Mouse (Mus musculus): ENCODE results near the gene Gna15.
A peak's percentile ranks its signal among the peaks of the same experiment; 100 is the strongest.

Gna15 gene

GRCm38 (mm10) chr10:81524051-81524605, at the start of gene Gna15:
TSS of gene Gna15 (minus strand) at chr10:81524225.
- no peak for DNase-seq (ENCODE audit: low spot score)

- DNase-seq (ENCODE audit: low spot score) = no peak
These were observed 49.0 kb upstream of the Gna15 start for GRCm38 (mm10) chr10:81572975-81573374.

DNA sequence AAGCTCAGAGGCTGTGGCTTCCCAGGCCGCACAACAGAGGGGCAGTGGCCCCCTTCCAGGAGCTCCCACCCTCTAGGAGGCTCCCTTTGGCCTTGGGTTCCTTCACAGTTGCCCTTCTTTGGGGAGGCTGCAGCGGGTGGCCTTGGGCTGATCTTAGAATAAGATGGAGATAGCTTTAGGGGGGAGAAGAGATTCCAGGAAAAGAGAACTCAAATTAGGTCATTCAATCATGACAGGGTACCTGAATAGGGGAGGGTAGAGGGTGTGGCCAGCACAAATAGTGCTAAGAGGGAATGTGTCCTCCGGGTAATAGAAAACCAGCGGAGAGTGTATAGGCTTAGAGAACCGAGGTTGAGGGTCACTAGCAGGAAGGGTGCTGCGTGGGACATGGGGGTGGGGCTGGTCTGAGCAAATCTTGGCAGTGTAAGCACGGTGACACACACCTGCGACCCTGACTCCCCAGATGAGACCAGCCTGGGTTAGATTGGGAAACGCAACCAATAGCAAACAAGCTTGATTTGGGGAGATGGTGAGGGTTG, 48.2 kb upstream of the Gna15 start:
- no peak for DNase-seq (ENCODE audit: low spot score)

- DNase-seq (ENCODE audit: low spot score) = peak; percentile 99
These were observed 47.5 kb upstream of the Gna15 start for GRCm38 (mm10) chr10:81571501-81571876.

DNA sequence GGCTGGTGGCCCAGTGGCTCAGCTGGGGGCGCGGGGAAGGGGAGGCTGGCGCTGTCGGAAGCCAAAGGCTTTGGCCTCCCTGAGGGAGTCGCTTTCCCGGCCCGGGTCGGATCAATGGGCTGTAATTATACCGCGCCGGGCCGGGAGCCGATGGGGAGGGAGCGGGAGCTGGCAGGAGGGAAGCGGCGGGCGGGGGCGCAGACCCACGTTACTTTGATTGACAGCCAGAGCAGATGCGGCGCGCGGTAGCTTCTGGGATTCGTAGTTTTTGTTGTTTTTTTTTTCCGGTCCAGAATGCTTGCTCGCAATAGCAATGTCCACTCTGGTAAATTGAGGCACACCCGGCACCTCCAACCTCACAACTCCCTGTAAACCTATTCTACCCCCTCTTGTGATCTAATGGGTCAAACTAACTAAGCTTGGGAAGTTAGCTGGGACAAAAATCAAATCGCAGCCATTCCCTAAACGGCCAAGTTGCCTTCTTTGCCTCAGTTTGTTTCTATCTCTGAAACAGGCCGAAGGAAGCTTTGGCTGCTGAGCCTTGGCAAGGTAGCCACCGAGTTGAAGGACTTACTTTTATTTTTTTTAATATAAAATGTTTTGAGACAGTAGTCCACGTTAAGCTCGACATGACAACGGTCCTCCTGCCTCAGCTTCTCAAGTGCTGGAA, 46.9 kb upstream of the Gna15 start:
- peak; percentile 90 for DNase-seq (ENCODE audit: low spot score)

- no peak for DNase-seq (ENCODE audit: low spot score)
These were observed 46.3 kb upstream of the Gna15 start for GRCm38 (mm10) chr10:81570238-81570800.

- DNase-seq (ENCODE audit: low spot score) = no peak
These were observed 45.6 kb upstream of the Gna15 start for GRCm38 (mm10) chr10:81569507-81570237.

- DNase-seq (ENCODE audit: low spot score) = no peak
These were observed 44.6 kb upstream of the Gna15 start for GRCm38 (mm10) chr10:81568381-81569191.

DNA sequence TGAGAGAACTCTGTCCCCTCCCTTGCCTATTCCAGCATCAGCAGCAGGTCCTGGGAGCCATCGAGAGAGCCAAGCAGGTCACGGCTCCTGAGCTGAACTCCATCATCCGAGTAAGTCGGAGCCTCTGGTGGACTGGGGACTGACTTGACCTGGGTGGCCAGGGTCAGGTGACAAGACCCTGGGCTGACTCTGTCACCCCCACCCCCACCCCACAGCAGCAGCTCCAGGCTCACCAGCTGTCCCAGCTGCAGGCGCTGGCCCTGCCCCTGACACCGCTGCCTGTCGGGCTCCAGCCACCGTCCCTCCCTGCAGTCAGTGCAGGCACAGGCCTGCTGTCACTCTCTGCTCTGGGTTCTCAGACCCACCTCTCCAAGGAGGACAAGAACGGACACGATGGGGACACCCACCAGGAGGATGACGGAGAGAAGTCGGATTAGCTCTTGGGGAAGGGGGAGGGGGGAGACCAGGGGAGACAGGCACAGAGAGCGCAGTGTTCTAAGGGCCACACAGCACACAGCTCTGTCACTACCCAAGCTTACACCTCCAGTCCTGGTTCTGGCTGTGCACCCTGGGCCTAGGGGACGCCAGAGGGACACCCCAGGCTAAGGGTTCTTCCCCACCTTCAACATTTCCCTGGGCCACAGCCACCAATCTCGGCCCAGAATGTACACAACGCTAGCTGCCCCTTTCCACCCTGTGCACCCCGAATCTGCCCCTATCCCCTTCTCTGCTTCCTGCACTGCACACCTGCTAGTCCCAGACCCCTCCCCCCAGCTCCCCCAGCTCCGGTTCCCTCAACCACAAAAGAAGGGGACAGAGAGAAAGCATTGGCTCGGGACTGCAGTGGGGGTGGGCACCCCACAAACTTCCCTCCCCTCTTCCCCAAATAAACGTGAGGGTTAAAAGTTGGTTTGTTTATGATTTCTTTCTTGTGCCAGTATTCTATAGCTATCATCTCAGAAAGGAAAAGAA, 41.5 kb upstream of the Gna15 start:
- no peak for DNase-seq (ENCODE audit: low spot score)

DNA sequence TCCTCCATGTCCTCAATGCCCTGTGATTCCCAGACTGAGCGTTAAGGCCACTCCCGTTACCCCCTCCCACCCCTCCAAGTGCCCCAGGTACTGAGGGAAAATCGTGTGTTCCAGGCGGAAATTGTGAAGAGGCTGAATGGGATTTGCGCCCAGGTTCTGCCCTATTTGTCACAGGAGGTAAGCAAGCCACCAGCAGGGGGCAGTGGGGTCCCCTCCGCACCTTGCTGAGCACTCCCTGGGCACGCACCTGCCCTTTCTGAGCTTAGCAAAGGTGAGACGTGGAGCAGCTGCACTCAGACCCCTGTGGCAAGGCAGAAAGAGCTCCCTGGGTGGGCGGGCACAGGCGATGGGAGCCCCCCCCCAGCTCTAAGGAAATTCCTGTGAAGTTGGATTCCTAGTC, 40.7 kb upstream of the Gna15 start:
- DNase-seq (ENCODE audit: low spot score) = no peak

- no peak for DNase-seq (ENCODE audit: low spot score)
These were observed 40.2 kb upstream of the Gna15 start for GRCm38 (mm10) chr10:81564216-81564615.

- DNase-seq (ENCODE audit: low spot score) = no peak
These were observed 39.5 kb upstream of the Gna15 start for GRCm38 (mm10) chr10:81563481-81563880.

- DNase-seq (ENCODE audit: low spot score) = no peak
These were observed 38.4 kb upstream of the Gna15 start for GRCm38 (mm10) chr10:81562411-81562810.

DNA sequence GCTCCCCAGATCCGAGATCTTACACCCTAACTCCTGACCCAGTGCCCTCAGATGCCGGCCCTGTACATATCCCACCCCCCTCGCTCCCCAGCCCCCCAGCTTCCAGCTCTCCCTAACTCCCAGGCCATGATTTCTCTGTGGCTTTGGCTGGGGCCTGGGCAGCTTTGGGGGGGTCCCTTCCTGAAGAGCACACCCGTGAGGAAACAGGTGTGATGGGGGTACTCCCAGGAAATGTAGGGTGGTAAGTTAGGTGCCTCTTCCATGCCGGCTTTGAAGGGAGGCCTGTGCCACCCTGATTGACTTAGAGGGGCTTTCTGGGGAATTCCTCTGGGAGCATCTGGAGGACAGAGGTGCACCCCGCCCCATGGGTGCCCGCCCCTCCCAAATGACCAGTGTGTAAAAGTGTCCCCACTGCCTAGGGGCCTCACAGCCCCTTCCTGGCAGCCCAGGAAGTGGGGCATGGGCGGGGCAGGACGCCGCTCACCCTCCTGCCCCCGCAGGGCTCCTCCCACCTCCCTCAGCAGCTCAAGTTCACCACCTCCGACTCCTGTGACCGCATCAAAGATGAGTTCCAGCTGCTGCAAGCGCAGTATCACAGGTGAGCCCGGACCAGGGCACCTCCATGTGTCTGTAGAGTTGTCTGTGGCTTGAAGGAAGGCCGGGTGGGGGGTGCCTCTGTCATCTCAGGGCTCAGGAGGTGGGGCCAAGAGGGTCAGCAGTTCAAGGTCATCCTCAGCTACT, 36.9 kb upstream of the Gna15 start:
- no peak for DNase-seq (ENCODE audit: low spot score)

DNA sequence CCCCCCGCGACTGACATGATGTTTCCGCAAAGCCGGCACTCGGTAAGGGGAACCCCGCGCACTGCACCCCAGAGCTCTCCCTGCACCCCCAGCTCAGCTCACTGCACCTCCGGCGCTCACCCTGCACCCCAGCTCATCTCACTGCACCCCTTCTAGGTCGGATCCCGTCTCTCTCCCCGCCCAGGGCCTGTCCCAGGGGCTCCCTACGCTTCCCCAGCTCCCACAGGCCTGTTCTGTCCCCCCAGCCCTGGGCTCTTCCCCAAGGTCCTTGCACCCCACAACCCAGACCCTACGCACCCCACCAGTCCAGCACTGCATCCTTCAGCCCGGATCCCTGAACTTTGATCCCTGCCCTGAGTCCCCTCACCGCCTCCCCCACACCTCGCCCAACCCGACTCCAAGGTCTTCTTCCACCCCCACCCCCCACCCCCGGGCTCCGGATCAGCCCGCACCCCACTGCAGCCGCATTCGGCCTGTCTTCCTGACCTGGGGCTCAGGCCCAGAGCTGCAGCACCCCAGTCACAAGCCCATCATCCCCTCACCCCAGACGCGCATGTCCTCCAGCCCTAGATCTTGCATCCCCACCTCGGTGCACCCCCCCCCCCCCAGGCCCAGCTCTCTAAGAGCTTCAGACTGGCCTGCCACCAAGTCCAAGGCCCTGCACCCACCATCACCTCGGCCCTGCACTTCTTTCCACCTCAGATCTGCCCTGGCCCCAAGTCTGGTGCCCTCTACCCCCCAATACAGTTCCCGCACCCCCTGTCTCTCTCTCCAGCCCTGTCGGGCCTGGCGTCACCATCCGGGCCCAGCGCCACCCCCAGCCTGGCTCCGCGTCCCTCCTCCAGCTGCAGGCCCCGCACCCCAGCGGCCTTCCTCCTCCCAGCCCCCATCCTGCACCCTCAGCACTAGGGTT, 35.9 kb upstream of the Gna15 start:
- no peak for DNase-seq (ENCODE audit: low spot score)

DNA sequence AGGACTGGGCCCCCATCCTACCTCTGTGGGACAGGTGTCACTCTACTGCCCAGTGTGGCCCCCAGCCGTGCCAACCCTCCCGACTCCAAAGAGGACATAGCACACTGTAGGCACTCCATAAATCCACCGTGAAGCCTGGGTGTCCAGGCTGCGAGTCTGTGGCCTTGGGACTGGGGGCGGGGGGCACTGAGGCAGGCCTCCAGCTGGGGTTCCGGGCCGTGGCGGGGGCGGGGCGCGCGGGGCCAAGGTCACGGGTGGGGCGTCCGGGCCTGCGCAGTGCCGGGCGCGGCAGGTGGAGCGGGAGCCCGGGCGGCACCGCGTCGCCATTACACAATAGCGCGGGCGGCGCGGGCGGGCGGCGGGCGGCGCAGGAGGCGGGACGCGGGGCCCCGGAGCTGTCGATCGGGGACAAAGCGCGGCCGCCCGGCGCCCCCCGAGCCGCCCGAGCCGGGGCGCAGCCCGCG, 35.2 kb upstream of the Gna15 start, which contains the start of gene Aes:
Aes (plus strand) TSS at position 326 of the 464 bp plus-strand sequence.
- DNase-seq (ENCODE audit: low spot score) = no peak

DNA sequence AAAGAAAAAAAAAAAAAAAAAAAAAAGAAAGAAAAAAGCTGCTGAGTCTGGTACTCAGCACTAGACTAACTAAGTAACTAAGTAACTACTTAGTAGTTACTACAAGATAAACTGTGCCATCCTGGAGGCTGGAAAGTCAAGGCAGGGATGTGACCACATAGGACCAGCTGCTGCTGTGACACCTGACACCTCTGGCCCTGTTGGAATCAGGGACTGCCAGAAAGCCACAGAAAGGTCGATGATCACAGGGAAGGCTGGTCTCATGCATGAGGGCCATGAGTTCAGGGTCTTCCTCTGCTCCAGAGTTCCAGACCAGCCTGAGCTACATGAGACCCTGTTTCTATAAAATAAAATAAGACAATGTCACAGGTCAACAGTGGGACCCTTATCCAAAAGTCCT, 33.5 kb upstream of the Gna15 start:
- no peak for DNase-seq (ENCODE audit: low spot score)

DNA sequence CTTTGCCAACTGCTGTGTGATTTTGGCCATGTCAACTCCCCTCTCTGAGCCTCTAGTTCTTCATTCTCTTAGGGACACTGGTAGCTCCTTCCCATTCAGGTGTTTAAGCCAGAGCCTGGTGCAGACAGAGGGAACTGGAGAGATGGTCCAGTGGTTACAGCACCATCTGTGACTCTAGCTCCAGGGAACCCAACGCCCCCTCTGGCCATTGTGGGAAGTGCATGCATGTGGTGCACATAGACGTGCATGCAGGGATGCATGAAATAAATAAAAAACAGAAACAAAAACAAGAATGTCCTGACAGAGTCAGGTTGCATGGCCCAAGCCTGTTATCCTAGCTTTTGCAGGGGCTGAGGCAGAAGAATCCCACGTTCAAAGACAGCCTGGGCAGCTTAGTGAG, 32.3 kb upstream of the Gna15 start:
- no peak for DNase-seq (ENCODE audit: low spot score)
